Mouse (Mus musculus): ENCODE measurements around the gene Dhcr24. TPM values are rescaled to one million over a fixed set of nuclear protein-coding genes. Genes with fewer than 3 reads are reported as not detected.

The Dhcr24 gene
- polyA plus RNA-seq, 1 experiment, result 16.5 TPM

GRCm38 (mm10) chr4:106617056-106617455, 56.2 kb downstream of the Dhcr24 start, which contains the start of gene Lexm:
Lexm (minus strand) TSS chr4:106617241.
- H3K4me1 ChIP-seq (ENCODE audit: control insufficient read depth, insufficient read depth, low read length), result no peaks in the 10 kb centered on the region
- H3K4me3 ChIP-seq (ENCODE audit: insufficient read depth, low read length), result no peak within 1 kb of the TSS; the same call in 1 of the 2 replicates
- TF ChIP-seq CTCF (IDR thresholded peaks at IDR 0.05; ENCODE audit: low read depth, low read length), result no peak
- TF ChIP-seq POLR2A (IDR thresholded peaks at IDR 0.05; ENCODE audit: borderline replicate concordance, low read depth, low read length), result no peak
- no peak within 1 kb of the TSS for H3K27ac ChIP-seq (ENCODE audit: insufficient read depth, low read depth, low read length)

- H3K4me3 ChIP-seq (ENCODE audit: insufficient read depth, low read length), result no peak overlapping the region
- TF ChIP-seq POLR2A (IDR thresholded peaks at IDR 0.05; ENCODE audit: borderline replicate concordance, low read depth, low read length) (no peak), CTCF (IDR thresholded peaks at IDR 0.05; ENCODE audit: low read depth, low read length) (no peak)
- H3K4me1 ChIP-seq (ENCODE audit: control insufficient read depth, insufficient read depth, low read length), result no peaks in the 10 kb centered on the region
- no peak overlapping the region for H3K27ac ChIP-seq (ENCODE audit: insufficient read depth, low read depth, low read length)
Observed at GRCm38 (mm10) chr4:106618898-106619297, 58.1 kb downstream of the Dhcr24 start.

- no peaks in the 10 kb centered on the region for H3K4me1 ChIP-seq (ENCODE audit: control insufficient read depth, insufficient read depth, low read length)
- TF ChIP-seq CTCF (IDR thresholded peaks at IDR 0.05; ENCODE audit: low read depth, low read length) (no peak), POLR2A (IDR thresholded peaks at IDR 0.05; ENCODE audit: borderline replicate concordance, low read depth, low read length) (no peak)
- no peak overlapping the region for H3K4me3 ChIP-seq (ENCODE audit: insufficient read depth, low read length)
- no peak overlapping the region for H3K27ac ChIP-seq (ENCODE audit: insufficient read depth, low read depth, low read length)
Observed at GRCm38 (mm10) chr4:106621428-106621827, 60.6 kb downstream of the Dhcr24 start.

- H3K27ac ChIP-seq (ENCODE audit: insufficient read depth, low read depth, low read length), result no peak within 1 kb of the TSS
- no peaks in the 10 kb centered on the region for H3K4me1 ChIP-seq (ENCODE audit: control insufficient read depth, insufficient read depth, low read length)
- H3K4me3 ChIP-seq (ENCODE audit: insufficient read depth, low read length), result no peak within 1 kb of the TSS
- no peak for TF ChIP-seq POLR2A (IDR thresholded peaks at IDR 0.05; ENCODE audit: borderline replicate concordance, low read depth, low read length)
- TF ChIP-seq CTCF (IDR thresholded peaks at IDR 0.05; ENCODE audit: low read depth, low read length), result no peak
Observed at GRCm38 (mm10) chr4:106622030-106622493, 61.2 kb downstream of the Dhcr24 start, which contains the start of gene Ttc22. Ttc22 (plus strand) TSS chr4:106622432.

- Histone ChIP-seq H3K27ac (ENCODE audit: insufficient read depth, low read depth, low read length) (no peak overlapping the region), H3K4me1 (ENCODE audit: control insufficient read depth, insufficient read depth, low read length) (no peaks in the 10 kb centered on the region), H3K4me3 (ENCODE audit: insufficient read depth, low read length) (no peak overlapping the region)
- no peak for TF ChIP-seq CTCF (IDR thresholded peaks at IDR 0.05; ENCODE audit: low read depth, low read length)
- no peak for TF ChIP-seq POLR2A (IDR thresholded peaks at IDR 0.05; ENCODE audit: borderline replicate concordance, low read depth, low read length)
Observed at GRCm38 (mm10) chr4:106622712-106623111, 61.9 kb downstream of the Dhcr24 start.

GRCm38 (mm10) chr4:106624271-106624670, 63.4 kb downstream of the Dhcr24 start:
- no peak for TF ChIP-seq POLR2A (IDR thresholded peaks at IDR 0.05; ENCODE audit: borderline replicate concordance, low read depth, low read length)
- TF ChIP-seq CTCF (IDR thresholded peaks at IDR 0.05; ENCODE audit: low read depth, low read length), result no peak
- H3K4me3 ChIP-seq (ENCODE audit: insufficient read depth, low read length), result no peak overlapping the region

GRCm38 (mm10) chr4:106627809-106628208, 67.0 kb downstream of the Dhcr24 start:
- Histone ChIP-seq H3K4me1 (ENCODE audit: control insufficient read depth, insufficient read depth, low read length) (no peaks in the 10 kb centered on the region), H3K27ac (ENCODE audit: insufficient read depth, low read depth, low read length) (no peak overlapping the region), H3K4me3 (ENCODE audit: insufficient read depth, low read length) (no peak overlapping the region)
- TF ChIP-seq POLR2A (IDR thresholded peaks at IDR 0.05; ENCODE audit: borderline replicate concordance, low read depth, low read length) (no peak), CTCF (IDR thresholded peaks at IDR 0.05; ENCODE audit: low read depth, low read length) (no peak)

More at GRCm38 (mm10) chr4:106624271-106624670, 63.4 kb downstream of the Dhcr24 start:
- H3K27ac ChIP-seq (ENCODE audit: insufficient read depth, low read depth, low read length), result no peak overlapping the region
- H3K4me1 ChIP-seq (ENCODE audit: control insufficient read depth, insufficient read depth, low read length), result no peaks in the 10 kb centered on the region

GRCm38 (mm10) chr4:106628650-106629360, 68.0 kb downstream of the Dhcr24 start:
- H3K4me3 ChIP-seq (ENCODE audit: insufficient read depth, low read length), result no peak overlapping the region
- no peaks in the 10 kb centered on the region for H3K4me1 ChIP-seq (ENCODE audit: control insufficient read depth, insufficient read depth, low read length)
- H3K27ac ChIP-seq (ENCODE audit: insufficient read depth, low read depth, low read length), result no peak overlapping the region
- TF ChIP-seq POLR2A (IDR thresholded peaks at IDR 0.05; ENCODE audit: borderline replicate concordance, low read depth, low read length) (no peak), CTCF (IDR thresholded peaks at IDR 0.05; ENCODE audit: low read depth, low read length) (no peak)

- no peak overlapping the region for H3K27ac ChIP-seq (ENCODE audit: insufficient read depth, low read depth, low read length)
- TF ChIP-seq POLR2A (IDR thresholded peaks at IDR 0.05; ENCODE audit: borderline replicate concordance, low read depth, low read length), result no peak
- no peak for TF ChIP-seq CTCF (IDR thresholded peaks at IDR 0.05; ENCODE audit: low read depth, low read length)
- no peaks in the 10 kb centered on the region for H3K4me1 ChIP-seq (ENCODE audit: control insufficient read depth, insufficient read depth, low read length)
- no peak overlapping the region for H3K4me3 ChIP-seq (ENCODE audit: insufficient read depth, low read length)
Observed at GRCm38 (mm10) chr4:106629374-106629773, 68.5 kb downstream of the Dhcr24 start.
